Mouse (Mus musculus) E14TG2a.4 (cell line): ENCODE results near the gene Dnaaf2.

Experiments used
- CTCF ChIP-seq: conservative IDR thresholded peaks from 2 replicates; pipeline ENCODE4 v1.5.1; 2014; ENCODE audit warnings: low read length
- NANOG ChIP-seq: IDR thresholded peaks from 2 replicates; pipeline ENCODE4 v1.6.1; 2014; ENCODE audit warnings: borderline replicate concordance, low read length, mixed read lengths
- POU5F1 ChIP-seq: IDR thresholded peaks from 2 replicates; pipeline ENCODE4 v1.6.1; 2014; ENCODE audit warnings: low read length, borderline replicate concordance

DNA sequence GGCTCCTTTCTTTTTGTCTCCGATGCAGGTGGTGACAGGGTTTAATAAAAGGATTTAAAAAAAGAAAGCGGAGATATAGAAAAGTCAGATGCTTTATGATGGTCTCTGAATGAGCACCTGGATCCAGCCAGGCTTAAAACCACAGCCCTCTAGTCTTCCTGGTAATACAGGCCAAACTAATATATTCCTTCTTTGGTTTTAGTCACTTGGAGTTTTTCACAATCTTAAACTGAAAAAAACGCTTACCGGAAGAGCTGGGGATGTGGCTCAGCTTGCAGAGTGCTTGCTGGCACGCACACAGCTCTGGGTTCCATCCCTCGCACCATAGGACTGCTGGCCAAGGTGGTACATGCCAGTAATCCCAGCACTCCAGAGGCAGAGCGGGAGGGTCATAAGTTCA is 18.4 kb upstream of the Dnaaf2 start:
- TF ChIP-seq CTCF = no peak
- TF ChIP-seq POU5F1 = no peak
- TF ChIP-seq NANOG = no peak
